Mouse (Mus musculus) spleen, postnatal 14 days (tissue): ENCODE results near the gene Ggcx.
A peak's percentile ranks its signal among the peaks of the same experiment; 100 is the strongest.

ENCODE experiments used
- DNase-seq, 2 experiments: peaks; one replicate each; pipeline ENCODE4 v3.0.0; 2021 to 2022; ENCODE audit warnings: low spot score in 2 of 2

Ggcx gene

GRCm38 (mm10) chr6:72414076-72414756 is at the start of gene Ggcx:
TSS of gene Ggcx (plus strand) at chr6:72414308.
- DNase-seq: peak; percentile 86 to 91

- DNase-seq: no peak
These were observed 49.1 kb upstream of the Ggcx start for GRCm38 (mm10) chr6:72364985-72365384.

GRCm38 (mm10) chr6:72366304-72366703 is 47.8 kb upstream of the Ggcx start:
- no peak for DNase-seq

- DNase-seq: no peak
These were observed 47.2 kb upstream of the Ggcx start, which contains the start of gene Rnf181 for GRCm38 (mm10) chr6:72366844-72367443. TSS of gene Rnf181 (minus strand) at chr6:72366956.

- DNase-seq: no peak
These were observed 46.6 kb upstream of the Ggcx start for GRCm38 (mm10) chr6:72367460-72367974.

- DNase-seq: no peak
These were observed 44.6 kb upstream of the Ggcx start for GRCm38 (mm10) chr6:72369557-72369956.

GRCm38 (mm10) chr6:72370091-72370490 is 44.0 kb upstream of the Ggcx start:
- DNase-seq: no peak

- no peak for DNase-seq
These were observed 43.0 kb upstream of the Ggcx start for GRCm38 (mm10) chr6:72371147-72371546.

- DNase-seq: no peak
These were observed 42.5 kb upstream of the Ggcx start for GRCm38 (mm10) chr6:72371571-72371970.

GRCm38 (mm10) chr6:72373184-72373583 is 40.9 kb upstream of the Ggcx start:
- no peak for DNase-seq

GRCm38 (mm10) chr6:72374206-72374605 is 39.9 kb upstream of the Ggcx start:
- DNase-seq: no peak

GRCm38 (mm10) chr6:72374820-72375563 is 39.1 kb upstream of the Ggcx start:
- no peak for DNase-seq

- DNase-seq: no peak
These were observed 35.4 kb upstream of the Ggcx start for GRCm38 (mm10) chr6:72378510-72379234.

- DNase-seq: no peak
These were observed 34.6 kb upstream of the Ggcx start for GRCm38 (mm10) chr6:72379377-72380130.

- peak; percentile 89 to 91 for DNase-seq
These were observed 33.9 kb upstream of the Ggcx start, which contains the start of gene Vamp5 for GRCm38 (mm10) chr6:72380131-72380770. TSS of gene Vamp5 (minus strand) at chr6:72380468.

- no peak for DNase-seq
These were observed 31.6 kb upstream of the Ggcx start for GRCm38 (mm10) chr6:72382494-72382893.

- DNase-seq: no peak
These were observed 30.8 kb upstream of the Ggcx start for GRCm38 (mm10) chr6:72383142-72383820.

- DNase-seq: no peak
These were observed 30.2 kb upstream of the Ggcx start for GRCm38 (mm10) chr6:72383952-72384351.

- DNase-seq: no peak
These were observed 28.9 kb upstream of the Ggcx start for GRCm38 (mm10) chr6:72385258-72385657.

- DNase-seq: no peak
These were observed 27.5 kb upstream of the Ggcx start for GRCm38 (mm10) chr6:72386561-72386960.
